Mouse (Mus musculus) midbrain, postnatal 0 days (tissue): Measurements from ENCODE around the gene Lrrc4b. TPM values are rescaled to one million over a fixed set of nuclear protein-coding genes. Genes with fewer than 3 reads are reported as not detected.
A peak's percentile ranks its signal among the peaks of the same experiment; 100 is the strongest.

Source experiments
- ATAC-seq: fragments of 200-750 bp; cut with Nextera tagmentation; 2 replicates; pipeline ENCODE4 v1.8.0; 2017; ENCODE audit warnings: moderate number of reproducible peaks, mild to moderate bottlenecking, moderate TSS enrichment, moderate library complexity; ENCODE audit not compliant: low FRiP score
- DNase-seq: peaks from one replicate; pipeline ENCODE4 v3.0.0-alpha.2; 2015; ENCODE audit warnings: low spot score
- H3K27ac ChIP-seq: fragments of 300-500 bp; sonication (generic); 2 replicates; pipeline ENCODE4 v1.5.1; 2014; ENCODE audit warnings: low read depth, mild to moderate bottlenecking, low read length, mixed read lengths
- H3K27me3 ChIP-seq: fragments of 300-500 bp; sonication (generic); 2 replicates; pipeline ENCODE4 v1.6.1; 2014; ENCODE audit warnings: low read length, control low read depth, mixed read lengths; ENCODE audit not compliant: insufficient read depth
- H3K36me3 ChIP-seq: fragments of 300-500 bp; sonication (generic); 2 replicates; pipeline ENCODE4 v1.6.1; 2014; ENCODE audit warnings: low read length, control low read depth, mixed read lengths; ENCODE audit not compliant: insufficient read depth
- H3K4me1 ChIP-seq: fragments of 300-500 bp; sonication (generic); 2 replicates; pipeline ENCODE4 v1.6.1; 2014; ENCODE audit warnings: mild to moderate bottlenecking, control low read depth, antibody characterized with exemption, low read length, mixed read lengths; ENCODE audit not compliant: insufficient read depth
- H3K4me2 ChIP-seq: fragments of 300-500 bp; sonication (generic); 2 replicates; pipeline ENCODE4 v1.6.1; 2014; ENCODE audit warnings: low read depth, mild to moderate bottlenecking, low read length, mixed read lengths; ENCODE audit not compliant: poor library complexity, severe bottlenecking
- H3K4me3 ChIP-seq: fragments of 300-500 bp; sonication (generic); 2 replicates; pipeline ENCODE4 v1.5.1; 2014; ENCODE audit warnings: low read depth, mild to moderate bottlenecking, low read length, moderate library complexity
- H3K9ac ChIP-seq: fragments of 300-500 bp; sonication (generic); replicated peaks from 2 replicates; pipeline ENCODE4 v1.6.1; 2014; ENCODE audit warnings: mild to moderate bottlenecking, low read length, moderate library complexity, mixed read lengths; ENCODE audit not compliant: poor library complexity, severe bottlenecking
- H3K9me3 ChIP-seq: fragments of 300-500 bp; sonication (generic); 2 replicates; pipeline ENCODE4 v1.6.1; 2016; ENCODE audit warnings: low read length, control low read depth
- CTCF ChIP-seq: IDR thresholded peaks from 2 replicates; pipeline ENCODE4 v1.5.1; 2016; ENCODE audit warnings: antibody characterized with exemption, mild to moderate bottlenecking
- WGBS: fragments of 180-500 bp; shearing (Covaris S2); extraction: QIAGEN DNeasy Blood & Tissue Kit; methylation state at CpG from one replicate; pipeline ENCODE4 v1.1.7; 2014; 5-methylcytosine and 5-hydroxymethylcytosine counted together
- polyA plus RNA-seq: library from polyadenylated mRNA; unstranded; fragments of >200 nt; fragmentation: Nextera tagmentation; extraction: Ambion mirVana; gene quantifications from 2 replicates; pipeline ENCODE4 v1.2.1, GENCODE M21; 2015
- total RNA-seq: library from RNA; depleted of rRNA; stranded (reverse); fragments of >200 nt; gene quantifications from 2 replicates; pipeline ENCODE4 v1.2.3, GENCODE M21; 2014; rRNA removed

The Lrrc4b gene
- total RNA-seq: 589 and 657 TPM in 2 replicates
- polyA plus RNA-seq: 24.2 and 26.9 TPM in 2 replicates

DNA sequence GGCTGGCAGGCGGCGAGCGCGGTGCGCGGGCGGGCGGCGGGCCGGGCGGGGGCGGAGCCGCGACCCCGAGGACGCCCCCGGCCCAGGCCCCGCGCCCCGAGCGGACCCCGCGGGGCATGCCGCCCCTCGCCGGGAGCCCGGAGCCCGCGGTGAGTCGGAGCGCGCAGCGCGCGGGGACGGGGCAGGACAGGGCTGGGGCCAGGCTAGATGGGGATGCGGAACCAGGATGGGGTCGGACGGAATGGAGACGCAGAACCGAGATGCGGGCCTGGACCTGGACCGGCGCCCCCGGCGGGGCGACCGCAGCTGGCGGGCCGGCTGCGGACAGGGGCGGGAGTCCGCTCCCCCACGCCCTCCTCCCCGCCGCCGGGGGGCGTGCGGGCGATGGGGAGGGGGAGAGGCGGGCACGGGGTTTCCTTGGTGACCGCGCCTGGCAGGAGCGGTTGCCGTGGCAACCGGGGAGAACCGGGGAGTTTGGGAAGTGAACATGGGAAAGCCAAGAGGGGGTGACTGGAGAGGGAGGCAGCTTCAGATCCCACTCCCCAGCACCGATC lies at the start of gene Lrrc4b:
Lrrc4b (plus strand) TSS at position 51 of the 554 bp plus-strand sequence.
- DNase-seq (peak; percentile 92), ATAC-seq (peak; percentile 67)
- no peaks in the 10 kb centered on the region for H3K27me3 ChIP-seq
- H3K36me3 ChIP-seq: no peaks in the 10 kb centered on the region; the same call in 1 of the 2 replicates
- H3K4me1 ChIP-seq: peaks cover 36% of the 10 kb centered on the region
- H3K4me3 ChIP-seq: peak within 1 kb of the TSS; percentile 82
- TF ChIP-seq CTCF: peak; percentile 19
- peak within 1 kb of the TSS; percentile 91 for H3K4me2 ChIP-seq
- H3K9ac ChIP-seq: peak within 1 kb of the TSS; percentile 96
- under 1% methylated on average over 27 of the region's 69 CpGs for WGBS
- H3K27ac ChIP-seq: peak within 1 kb of the TSS; percentile 100
- H3K9me3 ChIP-seq: no peaks in the 10 kb centered on the region

DNA sequence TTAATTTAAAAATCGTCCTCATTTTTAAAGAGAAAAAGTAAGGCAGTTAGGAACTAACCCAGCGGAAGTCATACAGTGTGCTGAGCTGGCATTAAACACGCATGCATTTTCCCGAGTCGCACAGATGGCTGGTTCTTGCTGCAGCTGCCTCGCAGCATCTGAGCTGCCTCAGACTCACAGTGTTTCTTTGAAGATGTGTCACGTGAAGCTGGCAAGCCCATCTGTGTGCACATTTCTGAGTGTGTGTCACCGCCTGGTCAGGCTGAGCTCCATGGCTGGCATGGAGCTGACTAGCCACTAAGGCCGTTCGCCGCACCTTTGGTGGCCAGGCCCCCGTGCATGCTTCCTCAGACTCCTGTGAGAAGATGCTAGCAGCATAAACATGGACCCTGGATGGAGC lies 46.3 kb upstream of the Lrrc4b start:
- H3K4me2 ChIP-seq: no peak overlapping the region
- 58% methylated on average over 12 of the region's 12 CpGs for WGBS
- 0 out of 2 replicates have a peak, but pooled peaks cover 9% of the 10 kb centered on the region for H3K4me1 ChIP-seq

DNA sequence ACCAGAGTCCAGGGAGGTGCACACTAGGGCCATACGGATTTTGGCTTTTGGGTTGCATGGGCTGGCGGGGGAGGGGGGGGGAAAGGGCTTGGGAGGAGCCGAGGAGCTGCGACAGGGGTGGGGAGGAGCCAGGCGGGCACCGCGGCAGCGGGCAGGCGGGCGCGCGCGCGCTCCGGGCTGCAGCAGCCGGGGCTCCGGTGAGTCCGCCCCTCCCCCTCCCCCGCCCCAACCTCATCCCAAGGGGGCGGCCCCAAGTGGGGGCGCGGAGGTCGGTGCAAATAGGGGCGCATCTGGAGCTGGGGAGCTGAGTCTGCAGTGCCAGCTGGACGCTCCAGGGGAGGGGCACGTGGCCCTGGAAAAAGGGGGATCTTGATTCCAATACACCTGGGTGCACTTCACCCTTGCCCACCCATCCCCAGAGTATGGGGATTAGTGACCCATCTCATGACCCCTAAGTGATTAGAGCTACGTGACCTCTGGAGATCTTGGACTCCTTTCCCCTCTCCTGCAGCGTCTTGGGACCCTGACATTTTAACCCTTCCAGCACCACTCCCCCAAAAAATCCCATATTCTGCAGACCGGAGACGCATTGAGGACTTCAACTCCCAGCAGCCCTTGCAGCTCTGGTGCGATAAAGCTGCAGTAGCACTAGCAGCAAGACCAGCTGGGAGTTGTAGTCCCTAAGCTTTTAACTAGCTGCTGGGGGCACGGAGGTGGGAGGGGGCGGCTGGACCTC lies 44.7 kb upstream of the Lrrc4b start, which contains the start of gene Syt3:
Syt3 (plus strand) TSS at position 123 of the 736 bp plus-strand sequence.
- no peaks in the 10 kb centered on the region for H3K9me3 ChIP-seq
- H3K36me3 ChIP-seq: no peaks in the 10 kb centered on the region
- WGBS: under 1% methylated on average over 20 of the region's 33 CpGs
- no peaks in the 10 kb centered on the region for H3K27me3 ChIP-seq
- H3K4me3 ChIP-seq: peak within 1 kb of the TSS; percentile 65
- DNase-seq (peak; percentile 92), ATAC-seq (peak; percentile 90)
- no peak for TF ChIP-seq CTCF
- H3K4me2 ChIP-seq: peak within 1 kb of the TSS; percentile 87
- H3K9ac ChIP-seq: peak within 1 kb of the TSS; percentile 85
- 0 out of 2 replicates have a peak, but pooled peaks cover 9% of the 10 kb centered on the region for H3K4me1 ChIP-seq
- H3K27ac ChIP-seq: peak within 1 kb of the TSS; percentile 59

More for the DNA sequence above, 46.3 kb upstream of the Lrrc4b start:
- ATAC-seq: no peak
- peak; percentile 85 for DNase-seq
- Histone ChIP-seq H3K27me3 (no peaks in the 10 kb centered on the region), H3K9me3 (no peaks in the 10 kb centered on the region), H3K36me3 (no peaks in the 10 kb centered on the region), H3K4me3 (no peak overlapping the region), H3K27ac (no peak overlapping the region; the same call in 1 of the 2 replicates), H3K9ac (no peak overlapping the region)
- TF ChIP-seq CTCF: no peak

DNA sequence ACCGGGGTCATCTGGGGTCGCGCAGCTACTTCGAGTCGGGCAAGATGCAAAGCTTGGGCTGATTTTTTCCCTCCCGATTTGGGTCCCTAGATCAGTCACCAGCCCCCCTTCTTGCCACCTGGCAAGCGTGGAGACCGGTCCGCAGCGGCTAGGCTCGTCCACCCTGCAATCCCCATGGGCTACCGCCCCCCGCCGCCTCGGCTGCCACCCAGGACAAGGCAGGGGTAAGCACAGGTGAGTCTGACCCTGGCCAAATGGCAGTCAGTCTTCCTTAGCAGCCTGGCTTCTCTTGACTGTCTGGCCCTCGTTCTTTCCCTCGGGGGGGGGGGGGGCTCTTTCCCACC lies 44.1 kb upstream of the Lrrc4b start:
- Histone ChIP-seq H3K4me1 (0 out of 2 replicates have a peak, but pooled peaks cover 9% of the 10 kb centered on the region), H3K27ac (peak overlapping the region; percentile 51), H3K4me2 (peak overlapping the region; percentile 87), H3K27me3 (no peaks in the 10 kb centered on the region), H3K9ac (peak overlapping the region; percentile 85), H3K36me3 (no peaks in the 10 kb centered on the region), H3K9me3 (no peaks in the 10 kb centered on the region), H3K4me3 (peak overlapping the region; percentile 65)
- DNase-seq (no peak), ATAC-seq (peak; percentile 61)
- WGBS: 2% methylated on average over 16 of the region's 17 CpGs
- TF ChIP-seq CTCF: no peak

DNA sequence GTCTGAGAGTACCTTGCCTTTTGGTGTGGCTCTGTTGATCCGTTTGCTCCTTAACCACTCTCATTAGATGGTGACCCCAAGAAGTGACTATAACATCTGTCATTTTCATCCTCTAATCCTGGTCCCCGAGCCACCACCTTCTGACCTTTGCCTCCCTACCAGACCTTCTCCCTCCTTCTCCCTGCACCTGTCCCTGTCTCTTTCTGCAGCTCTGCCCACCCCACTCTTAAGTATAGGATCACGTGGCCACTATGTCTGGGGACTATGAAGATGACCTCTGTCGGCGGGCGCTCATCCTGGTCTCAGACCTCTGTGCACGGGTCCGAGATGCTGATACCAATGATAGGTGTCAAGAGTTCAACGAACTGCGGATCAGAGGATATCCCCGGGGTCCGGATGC lies 43.1 kb upstream of the Lrrc4b start, which contains the start of gene 1700008O03Rik:
1700008O03Rik (minus strand) TSS at position 101 of the 400 bp plus-strand sequence.
- Histone ChIP-seq H3K9me3 (no peaks in the 10 kb centered on the region), H3K27ac (peak within 1 kb of the TSS; percentile 51), H3K4me2 (peak within 1 kb of the TSS; percentile 87), H3K9ac (peak within 1 kb of the TSS; percentile 85), H3K27me3 (no peaks in the 10 kb centered on the region), H3K4me3 (peak within 1 kb of the TSS; percentile 65), H3K36me3 (no peaks in the 10 kb centered on the region), H3K4me1 (0 out of 2 replicates have a peak, but pooled peaks cover 9% of the 10 kb centered on the region)
- TF ChIP-seq CTCF: no peak
- no peak for ATAC-seq
- no peak for DNase-seq
- 84% methylated on average over 12 of the region's 12 CpGs for WGBS

DNA sequence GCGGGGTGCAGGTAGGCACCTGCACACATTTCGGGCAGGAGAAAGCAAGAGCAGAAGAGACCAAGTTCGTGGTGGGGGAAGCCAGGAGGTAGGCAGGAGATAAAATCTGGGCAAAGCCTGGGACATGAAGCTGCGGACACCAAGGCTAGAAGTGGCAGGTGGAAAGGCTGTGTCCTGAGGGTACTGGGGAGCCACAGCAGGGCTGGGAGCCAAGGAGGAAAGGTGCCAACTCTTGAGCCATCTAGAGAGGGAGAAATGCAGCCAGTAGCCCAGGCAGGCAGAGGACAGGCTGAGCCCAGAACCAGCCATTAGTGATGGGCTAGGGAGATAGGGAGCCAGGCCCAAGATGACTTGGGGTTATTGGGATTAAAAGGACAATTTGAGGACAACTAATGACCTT lies 37.0 kb upstream of the Lrrc4b start:
- Histone ChIP-seq H3K4me1 (no peaks in the 10 kb centered on the region), H3K9me3 (no peaks in the 10 kb centered on the region), H3K36me3 (peaks cover 15% of the 10 kb centered on the region), H3K4me2 (no peak overlapping the region), H3K27me3 (no peaks in the 10 kb centered on the region), H3K27ac (no peak overlapping the region), H3K4me3 (no peak overlapping the region), H3K9ac (no peak overlapping the region)
- no peak for TF ChIP-seq CTCF
- DNase-seq (no peak), ATAC-seq (no peak)
- WGBS: 76% methylated on average over 4 of the region's 4 CpGs
